Mouse (Mus musculus) kidney, postnatal 14 days (tissue): ENCODE results near the gene B230307C23Rik.
"Not testable (repeated sequence)": the region's sequence is repeated elsewhere in the genome, so short reads cannot be mapped to it uniquely, and the experiment has no call there.

Experiments used
- DNase-seq: peaks from one replicate; pipeline ENCODE4 v3.0.0; 2022; ENCODE audit warnings: mixed read lengths

The B230307C23Rik gene

DNA sequence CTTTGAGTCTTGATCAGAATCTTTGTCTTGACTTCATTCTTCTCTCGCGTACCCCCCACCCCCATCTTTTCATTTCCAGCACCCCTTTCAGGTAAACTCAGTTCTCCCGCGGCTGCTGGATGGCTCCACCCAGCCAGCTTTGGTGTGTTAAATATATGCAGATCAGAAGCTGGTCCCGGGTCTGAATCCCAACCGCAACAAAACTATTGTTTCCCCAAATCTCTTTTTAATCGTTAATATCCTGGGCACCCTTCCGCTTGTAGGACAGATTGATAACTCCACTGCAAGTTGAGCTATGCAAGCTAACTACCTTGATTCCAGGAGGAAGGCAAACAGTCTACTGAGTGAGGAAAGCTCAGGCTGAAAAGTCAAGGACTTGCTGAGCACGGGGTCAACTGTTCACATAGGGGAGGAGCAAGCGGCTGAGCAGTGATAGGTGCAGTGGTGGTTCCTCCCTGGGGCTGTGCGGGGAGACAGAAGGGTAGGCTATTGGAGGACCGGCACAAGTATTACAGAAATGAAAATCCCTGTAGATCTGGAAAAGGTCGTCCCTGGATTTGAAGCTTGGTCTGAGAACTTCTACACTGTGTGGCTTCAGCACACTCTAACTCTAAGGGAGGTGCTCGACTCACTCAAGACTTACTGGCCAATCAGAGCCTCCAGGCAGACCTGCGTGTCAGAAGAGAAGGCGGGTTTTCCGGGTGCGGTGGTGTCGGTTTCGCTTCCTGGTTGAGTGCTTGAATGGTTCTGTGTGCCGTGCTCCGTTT lies at the start of gene B230307C23Rik:
Gene B230307C23Rik, plus strand, starts transcription at position 700 of the 767 bp plus-strand sequence.
- DNase-seq, result peak; percentile 91

DNA sequence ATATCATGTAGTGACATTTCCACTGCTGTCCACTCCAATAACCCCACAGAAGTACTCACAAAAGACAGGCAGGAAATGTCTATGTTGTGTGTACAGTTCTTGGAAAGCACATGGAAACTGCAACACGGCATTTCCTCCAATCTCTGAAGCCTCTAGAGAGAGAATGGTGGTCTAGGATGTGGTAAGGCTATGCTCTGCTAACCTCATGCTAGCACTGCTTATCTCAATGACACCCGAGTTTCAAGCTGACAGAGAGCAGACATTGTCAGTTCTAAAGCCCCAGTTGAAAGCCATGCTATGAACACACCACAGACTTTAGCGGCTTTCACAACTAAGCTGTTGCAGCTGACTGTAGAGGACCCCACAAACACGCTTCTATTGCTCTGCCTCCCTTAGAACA lies 48.3 kb upstream of the B230307C23Rik start:
- no peak for DNase-seq

DNA sequence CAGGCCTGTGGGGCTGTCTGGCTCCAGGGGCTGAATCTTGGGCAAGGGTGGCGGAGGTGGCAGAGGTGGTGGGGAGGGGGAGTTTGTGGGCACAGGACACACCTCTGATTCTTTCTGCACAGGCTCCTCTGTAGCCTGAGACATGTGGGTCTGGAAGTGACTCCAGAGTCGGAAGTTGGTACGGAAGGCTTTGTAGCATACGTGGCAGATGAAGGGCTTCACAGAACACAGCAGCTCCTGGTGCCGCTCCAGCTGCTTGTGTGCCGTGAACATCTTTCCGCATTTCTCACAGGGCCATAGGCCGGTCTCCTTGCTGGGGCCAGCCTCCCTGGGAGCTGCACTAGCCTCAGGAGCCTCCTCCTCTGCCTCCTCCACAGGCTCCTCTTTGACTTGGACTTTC lies 47.1 kb upstream of the B230307C23Rik start:
- no peak for DNase-seq

DNA sequence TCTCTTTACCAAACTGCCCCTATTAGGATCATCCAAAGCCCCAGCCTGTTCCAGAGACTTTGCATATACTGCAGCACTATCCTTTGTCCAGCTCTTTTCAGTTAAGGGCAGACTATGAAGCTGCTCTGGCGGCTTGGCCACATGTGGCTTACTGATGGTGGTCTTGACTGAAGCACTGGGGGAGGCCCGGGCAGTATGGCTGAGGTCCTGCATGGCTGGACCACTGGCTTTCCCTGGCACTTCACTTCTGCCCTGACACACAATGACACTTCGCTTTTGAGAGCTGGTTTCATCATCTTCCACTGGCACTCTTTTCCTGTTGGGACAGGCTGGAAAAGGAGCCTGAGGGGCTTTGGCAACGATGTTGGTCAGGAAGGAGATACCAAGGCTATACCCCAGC lies 44.7 kb upstream of the B230307C23Rik start:
- DNase-seq, result no peak

GRCm38 (mm10) chr16:97952801-97953200 lies 44.3 kb upstream of the B230307C23Rik start:
- DNase-seq, result no peak

- no peak for DNase-seq
Observed at GRCm38 (mm10) chr16:97953300-97953699, 43.8 kb upstream of the B230307C23Rik start.

DNA sequence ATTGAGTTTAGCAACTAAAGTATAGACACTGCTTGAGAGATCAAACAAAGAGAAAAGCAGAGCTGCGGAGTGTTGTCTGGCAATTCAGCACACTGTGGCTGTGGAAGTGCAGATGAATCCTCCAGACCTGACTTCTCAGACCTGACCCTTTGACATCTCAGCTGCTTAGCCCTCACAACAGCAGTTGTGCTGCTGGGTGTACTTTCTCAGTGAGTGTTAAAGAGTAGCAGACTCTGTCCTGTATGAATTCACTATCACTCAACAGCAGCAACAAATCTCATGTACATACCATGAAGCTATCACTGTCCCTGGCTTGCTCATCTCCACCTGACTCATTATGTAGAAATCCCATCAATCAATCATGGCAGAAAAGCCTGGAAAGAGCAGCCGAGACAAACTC lies 41.1 kb upstream of the B230307C23Rik start:
- no peak for DNase-seq

DNA sequence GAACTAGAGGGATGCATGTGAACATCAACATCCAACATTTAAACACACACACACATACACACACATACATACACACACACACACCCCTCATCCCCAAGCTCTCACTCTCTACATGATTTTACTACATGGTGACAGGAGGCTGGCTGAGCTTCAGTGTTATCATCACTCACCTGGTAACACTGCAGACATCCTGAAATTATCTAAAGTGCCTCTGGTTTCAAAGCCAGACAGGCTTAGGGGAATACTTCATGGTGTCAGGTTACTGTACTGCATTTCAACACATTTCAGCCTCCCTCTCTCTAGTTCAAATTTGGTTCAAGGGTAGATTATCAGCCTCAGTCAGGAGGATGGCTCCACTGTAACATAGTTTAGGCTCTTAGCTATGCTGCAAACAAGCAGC lies 39.5 kb upstream of the B230307C23Rik start:
- no peak for DNase-seq

DNA sequence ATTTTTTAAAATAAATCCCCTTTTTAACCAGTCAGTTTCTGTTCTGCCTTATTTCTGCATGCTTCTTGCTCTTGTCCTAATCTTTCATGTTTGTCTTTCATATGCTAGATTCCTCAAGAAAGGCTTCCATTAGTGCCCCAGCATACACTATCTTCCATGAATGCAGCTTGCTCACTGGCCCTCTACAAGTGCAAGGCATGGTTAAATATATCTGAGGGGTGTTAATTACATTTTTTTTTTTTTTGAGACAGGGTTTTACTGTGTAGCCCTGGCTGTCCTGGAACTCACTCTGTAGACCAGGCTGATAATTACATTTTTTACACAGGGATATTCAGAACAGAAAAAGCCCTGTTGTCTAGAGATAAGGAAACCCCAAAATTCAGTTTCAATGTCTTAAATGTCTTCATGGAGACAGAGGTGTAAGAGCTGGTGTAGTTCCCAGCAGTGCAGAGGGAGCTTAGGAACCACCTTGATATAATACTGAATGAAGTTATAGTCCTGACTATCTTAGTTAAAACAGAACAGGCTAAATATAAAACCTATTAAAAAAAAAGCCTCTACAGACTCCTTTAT lies 38.6 kb upstream of the B230307C23Rik start:
- no peak for DNase-seq

- DNase-seq, result no peak
Observed at GRCm38 (mm10) chr16:97960348-97960747, 36.8 kb upstream of the B230307C23Rik start.

GRCm38 (mm10) chr16:97961381-97962150 lies 35.5 kb upstream of the B230307C23Rik start:
- peak; percentile 10 for DNase-seq

DNA sequence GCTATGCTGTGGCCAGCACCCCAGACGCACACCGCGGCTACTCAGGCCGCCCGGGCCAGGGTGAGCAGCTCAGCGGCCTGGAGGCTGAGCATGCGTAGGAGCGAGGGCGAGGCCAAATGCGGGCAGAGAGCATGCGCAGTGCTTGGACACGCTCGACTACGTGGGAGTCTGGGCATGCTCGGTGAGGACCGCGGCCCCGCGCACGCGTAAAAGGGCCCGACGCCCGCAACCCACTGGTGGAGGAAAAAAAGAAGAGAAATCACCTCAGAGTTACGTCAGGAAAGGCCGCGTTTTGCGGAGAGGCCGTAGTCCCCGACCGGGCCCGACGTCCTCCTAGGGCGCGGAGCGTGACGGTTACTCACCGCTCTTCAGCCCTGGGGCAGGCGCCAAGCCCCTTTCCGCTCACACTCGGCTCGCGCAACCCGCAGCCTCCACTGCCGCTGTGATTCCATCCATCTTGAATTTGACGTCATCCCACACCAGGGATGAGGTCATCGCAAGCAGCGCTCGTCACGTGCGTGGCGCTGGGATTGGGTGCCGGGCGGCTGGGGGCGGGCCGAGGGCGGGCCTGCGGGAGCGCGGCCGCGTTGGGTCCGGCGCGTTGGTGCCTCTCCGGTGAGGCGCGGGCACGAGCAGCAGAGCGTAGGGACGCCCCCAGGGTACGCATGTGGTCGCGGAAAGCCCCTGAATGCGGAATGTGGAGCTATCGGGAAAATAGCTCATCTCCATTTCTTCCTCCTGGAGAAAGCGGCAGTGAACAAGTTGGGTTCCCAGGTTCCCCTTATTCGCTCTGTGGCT lies 34.8 kb upstream of the B230307C23Rik start, which contains the start of the genes C2cd2 and Zbtb21:
Gene C2cd2, minus strand, starts transcription at position 448 of the 798 bp plus-strand sequence.
Gene Zbtb21, minus strand, starts transcription at position 472 of the 798 bp plus-strand sequence.
- peak; percentile 98 for DNase-seq

GRCm38 (mm10) chr16:97963956-97964540 lies 33.1 kb upstream of the B230307C23Rik start:
- DNase-seq, result no peak

GRCm38 (mm10) chr16:97977277-97977676 lies 19.8 kb upstream of the B230307C23Rik start:
- DNase-seq, result no peak

- no peak for DNase-seq
Observed at GRCm38 (mm10) chr16:97977722-97978121, 19.4 kb upstream of the B230307C23Rik start.

DNA sequence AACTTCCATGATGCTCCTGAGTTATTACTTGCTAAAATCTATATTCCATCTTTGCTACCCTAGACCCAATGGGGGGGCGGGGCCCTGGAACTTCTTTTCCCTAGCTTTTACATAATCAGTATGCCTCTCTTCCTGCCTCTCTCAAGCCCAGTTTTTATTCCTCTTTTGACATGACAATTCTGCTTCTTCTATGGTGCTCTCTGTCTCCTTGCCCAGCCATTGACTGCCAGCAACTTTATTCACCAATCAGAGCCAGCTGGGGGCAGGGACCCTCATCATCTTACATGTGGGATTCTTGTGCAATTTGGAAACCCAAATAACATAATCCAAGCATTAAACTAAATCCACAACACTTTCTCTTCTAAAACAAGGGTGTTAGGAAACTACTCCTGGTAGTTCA lies 15.8 kb upstream of the B230307C23Rik start:
- no peak for DNase-seq

- DNase-seq, result no peak
Observed at GRCm38 (mm10) chr16:97984589-97984988, 12.5 kb upstream of the B230307C23Rik start.

DNA sequence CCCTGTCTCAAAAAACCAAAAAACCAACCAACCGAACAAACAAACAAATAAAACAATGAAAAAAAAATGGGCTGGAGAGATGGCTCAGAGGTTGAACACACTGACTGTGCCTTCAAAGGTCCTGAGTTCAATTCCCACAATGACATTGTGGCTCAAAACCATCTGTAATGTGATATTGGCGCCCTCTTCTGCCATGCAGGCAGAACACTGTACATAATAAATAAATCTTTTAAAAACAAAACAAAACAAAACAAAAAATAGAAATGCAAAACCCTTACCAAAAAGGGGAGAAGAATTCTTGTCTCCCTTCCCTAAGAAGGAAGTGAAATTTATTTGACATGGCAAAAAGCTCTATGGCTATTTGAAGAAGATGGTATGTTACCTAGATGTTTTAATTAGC lies 5.6 kb upstream of the B230307C23Rik start:
- no peak for DNase-seq

- DNase-seq, result not testable (repeated sequence)
Observed at GRCm38 (mm10) chr16:97992477-97992876, 4.6 kb upstream of the B230307C23Rik start.

GRCm38 (mm10) chr16:97995849-97996615 lies 1.1 kb upstream of the B230307C23Rik start:
- DNase-seq, result no peak

DNA sequence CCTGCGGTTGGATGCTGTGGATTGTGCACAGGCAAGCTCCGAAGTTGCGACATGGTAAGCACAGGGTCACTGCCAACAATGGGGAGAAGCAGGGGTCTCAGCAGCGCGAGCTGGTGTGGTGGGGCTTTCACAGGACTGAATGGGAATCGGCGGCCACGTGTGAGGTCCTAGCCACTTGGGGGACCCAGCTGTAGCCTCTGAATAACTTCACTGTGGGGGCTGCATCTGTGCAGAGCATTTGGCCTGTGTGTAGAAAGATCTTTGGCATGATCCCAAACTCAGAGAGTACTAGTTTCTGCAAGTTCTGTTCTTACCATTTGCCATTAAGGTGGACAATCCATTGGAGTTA lies 242 bp downstream of the B230307C23Rik start:
- not testable (repeated sequence) for DNase-seq

- DNase-seq, result no peak
Observed at GRCm38 (mm10) chr16:98022081-98022480, 25.0 kb downstream of the B230307C23Rik start.
